Mouse (Mus musculus) left cerebral cortex, adult 18-20 months (tissue): ENCODE results near the gene Cbx3. TPM values are rescaled to one million over a fixed set of nuclear protein-coding genes. Genes with fewer than 3 reads are reported as not detected.

Source experiments
- DNase-seq, 2 experiments: peaks; one replicate each; pipeline ENCODE4 v3.0.0; 2021 to 2022; ENCODE audit warnings: low spot score in 2 of 2, mixed read lengths in 1 of 2
- long read RNA-seq, 2 experiments: library from polyadenylated mRNA; stranded (forward); transcript quantifications; one replicate each; pipeline ENCODE4 v2.0.0; 2021
- total RNA-seq, 2 experiments: library from RNA; stranded (reverse); gene quantifications; 2 replicates each; pipeline ENCODE4 v1.2.3; 2021

Gene Cbx3
- total RNA-seq = 100 to 1,000 TPM; 130 to 132 TPM
- long read RNA-seq, experiment 1, transcript Cbx3-201 (6 exons, 1,889 nt) = major isoform, 107 of 126 reads
- long read RNA-seq, experiment 1, partial matches to known transcripts = 7 of 126 reads
- long read RNA-seq, experiment 1, other reads (novel, unspliced or antisense) = 9 of 126 reads
- long read RNA-seq, experiment 2, transcript Cbx3-201 (6 exons, 1,889 nt) = major isoform, 92 of 101 reads
- long read RNA-seq, experiment 2, partial matches to known transcripts = 3 of 101 reads
- long read RNA-seq, experiment 2, other reads (novel, unspliced or antisense) = 6 of 101 reads

DNA sequence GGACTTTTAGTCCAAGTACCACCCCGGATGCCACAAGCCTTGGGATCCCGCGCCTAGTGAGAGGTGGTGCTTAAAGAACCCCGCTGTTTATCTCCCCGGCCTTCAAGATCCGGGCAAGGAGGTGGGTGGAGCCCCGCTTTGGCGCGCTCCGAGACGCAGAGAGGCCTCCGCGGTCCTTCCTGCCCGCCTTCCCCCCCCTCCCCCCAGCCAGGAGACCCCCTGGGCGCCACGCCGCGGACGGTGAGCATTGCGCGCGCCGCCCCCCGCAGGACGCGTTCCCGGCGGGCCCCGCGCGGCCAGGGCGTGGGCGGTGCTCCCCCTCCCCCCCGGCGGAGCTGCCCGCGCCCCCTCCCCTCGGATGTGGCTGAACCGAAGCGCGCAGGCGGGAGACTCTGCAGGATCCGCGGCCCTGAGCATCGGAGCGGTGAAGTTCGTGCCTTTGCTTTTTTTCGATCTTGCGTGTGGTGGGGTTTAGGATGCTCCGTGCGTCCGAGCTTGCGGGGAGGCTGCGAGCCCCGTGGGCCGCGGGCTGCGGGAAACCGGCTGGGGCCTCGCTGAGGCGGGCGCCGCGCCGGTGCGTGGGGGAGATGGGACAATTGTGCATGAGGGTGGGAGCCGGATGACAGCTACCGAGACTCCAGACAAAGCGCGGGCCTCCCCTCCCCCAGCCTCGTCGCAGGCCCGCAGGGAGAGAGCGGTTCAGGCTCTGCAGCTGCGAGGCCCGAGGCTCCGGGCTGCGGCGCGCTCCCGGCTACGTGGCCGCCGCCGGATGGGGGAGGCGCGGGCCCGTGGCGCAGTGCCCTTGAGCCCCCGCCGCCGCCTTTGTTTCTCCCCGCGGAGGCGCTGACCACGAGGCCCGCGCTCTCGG, at the start of gene Cbx3:
Gene Cbx3 (plus strand): TSS at position 50 of the 868 bp plus-strand sequence.
- peak; percentile 72 to 83 for DNase-seq

DNA sequence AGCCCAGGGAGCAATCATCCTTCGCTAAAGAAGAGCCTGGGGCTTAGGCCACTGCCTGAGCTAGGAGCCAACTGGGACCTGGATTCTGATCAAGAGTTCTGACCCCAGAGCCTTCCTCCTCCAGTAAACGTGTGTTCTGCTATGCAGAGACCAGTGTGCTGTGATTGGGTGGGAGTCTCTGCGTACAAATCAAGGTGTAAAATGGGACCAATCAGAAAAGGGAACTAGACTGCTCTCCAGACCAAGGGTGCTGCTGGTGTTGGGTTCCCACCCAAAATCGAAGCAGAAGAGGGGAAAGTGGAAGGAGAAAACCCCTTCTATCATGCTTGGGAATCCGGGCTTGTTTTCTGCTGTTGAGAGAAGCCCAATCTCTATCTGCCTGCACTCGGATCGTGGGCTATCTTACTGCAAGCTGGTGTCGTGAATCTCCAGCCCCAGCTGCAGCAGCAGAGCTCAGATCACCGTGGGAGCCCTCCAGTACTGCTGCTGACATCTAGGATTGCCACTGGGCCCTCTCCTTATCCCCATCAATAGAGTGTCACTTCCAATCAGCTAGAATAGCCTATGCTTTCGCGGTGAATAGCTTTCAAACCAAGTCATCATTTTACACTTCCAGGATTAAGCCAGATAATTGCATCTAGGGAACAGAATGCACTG, 46.6 kb upstream of the Cbx3 start:
- no peak for DNase-seq

DNA sequence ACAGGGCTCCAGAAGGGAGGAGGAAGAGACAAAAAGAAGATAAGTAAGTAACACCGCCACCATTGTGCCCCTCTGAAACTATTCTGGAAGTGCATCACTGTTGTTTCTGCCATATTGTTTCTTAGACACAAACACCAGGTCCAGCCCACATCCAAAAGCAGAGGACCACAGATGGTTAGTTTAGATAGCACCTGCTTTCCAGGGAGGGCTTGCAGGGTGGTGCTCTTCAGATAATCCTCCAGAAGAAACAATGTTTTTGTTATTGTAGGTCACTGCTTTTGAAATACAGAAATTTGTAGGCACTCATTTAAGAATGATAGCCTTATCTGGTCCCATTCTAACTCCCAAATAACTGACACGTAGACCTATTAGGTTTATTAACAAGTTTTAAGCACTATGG, 45.6 kb upstream of the Cbx3 start:
- DNase-seq = no peak

DNA sequence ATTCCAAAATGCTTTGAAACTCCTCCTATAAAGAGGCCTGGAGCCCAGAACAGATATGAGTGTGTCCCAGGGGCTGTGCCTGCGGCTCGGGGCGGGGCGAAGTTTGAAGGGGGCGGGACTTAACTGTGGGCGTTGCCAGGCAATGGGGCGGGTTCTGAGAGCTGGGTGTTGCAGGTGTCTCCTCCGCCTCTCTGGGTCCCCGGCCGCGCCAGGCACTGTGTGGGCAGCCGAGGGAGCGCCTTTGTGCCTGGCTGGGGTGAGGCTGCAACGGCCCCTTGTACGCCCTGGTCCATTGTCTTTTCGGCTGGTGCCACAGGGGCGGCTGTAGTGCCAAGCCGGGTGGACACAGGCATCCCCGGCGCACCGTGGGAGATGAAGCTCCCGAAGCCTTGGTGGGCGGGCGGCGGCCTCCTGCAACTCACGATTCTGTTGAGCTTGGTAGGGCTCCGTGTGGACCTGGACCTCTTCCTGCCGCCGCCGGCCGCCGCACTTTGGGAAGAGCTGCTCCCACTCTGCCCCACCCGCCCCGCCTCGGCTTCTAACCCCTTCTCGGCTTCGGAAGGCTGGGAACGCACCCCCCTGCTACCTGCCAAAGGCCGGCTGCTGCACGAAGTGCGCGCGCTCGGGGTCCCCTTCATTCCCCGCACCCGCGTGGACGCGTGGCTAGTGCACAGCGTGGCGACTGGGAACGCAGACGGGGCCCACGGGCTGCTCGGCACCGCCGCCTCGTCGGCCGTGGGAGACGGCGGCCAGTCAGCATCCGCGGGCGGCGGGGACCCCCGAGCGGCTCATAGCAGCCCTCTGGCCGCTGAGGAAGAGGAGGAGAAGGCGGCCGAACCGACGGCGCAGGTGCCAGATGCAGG, 37.4 kb upstream of the Cbx3 start, which contains the start of gene Nfe2l3:
Gene Nfe2l3 (plus strand): TSS at position 136 of the 863 bp plus-strand sequence.
- peak; percentile 32 to 36 for DNase-seq

DNA sequence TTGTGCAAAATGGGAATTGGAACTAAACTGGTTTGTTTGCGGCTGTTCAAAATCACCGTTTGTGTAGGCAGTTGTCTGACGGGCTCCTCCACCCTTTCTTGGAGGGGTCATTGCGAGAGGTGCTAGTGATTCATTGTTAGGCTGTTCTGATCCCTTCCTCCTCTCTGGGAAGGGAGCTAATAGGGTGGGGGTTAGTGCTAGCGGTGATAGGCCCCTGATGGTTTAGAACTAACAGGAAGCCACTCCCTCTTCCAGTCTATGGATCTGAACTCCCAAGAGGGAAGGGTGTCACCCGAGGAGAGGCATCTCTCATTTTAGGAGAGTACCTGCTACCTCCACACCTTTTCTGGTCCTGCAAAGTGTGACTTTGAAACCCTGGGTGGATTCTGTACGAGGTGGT, 35.9 kb upstream of the Cbx3 start:
- DNase-seq = no peak

DNA sequence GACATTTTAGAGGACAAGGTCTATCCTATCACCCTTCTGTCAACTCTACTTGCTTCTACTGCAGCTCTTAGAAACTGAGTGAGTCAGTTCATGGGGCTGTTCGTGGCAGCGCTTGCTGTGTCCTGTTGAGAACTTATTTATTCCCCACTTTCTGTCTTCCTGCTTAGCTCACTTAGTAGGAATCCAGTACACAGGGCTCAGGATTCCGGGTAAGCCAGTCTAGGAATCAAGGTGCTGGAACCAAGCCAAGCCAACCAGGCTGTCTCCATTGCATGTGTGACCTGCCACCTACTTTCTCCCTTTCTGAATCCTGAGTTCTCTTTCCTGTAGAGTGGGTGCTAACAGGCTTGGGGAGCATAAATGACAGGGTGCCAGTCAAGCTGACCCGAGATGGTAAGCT, 32.5 kb upstream of the Cbx3 start:
- DNase-seq = no peak

DNA sequence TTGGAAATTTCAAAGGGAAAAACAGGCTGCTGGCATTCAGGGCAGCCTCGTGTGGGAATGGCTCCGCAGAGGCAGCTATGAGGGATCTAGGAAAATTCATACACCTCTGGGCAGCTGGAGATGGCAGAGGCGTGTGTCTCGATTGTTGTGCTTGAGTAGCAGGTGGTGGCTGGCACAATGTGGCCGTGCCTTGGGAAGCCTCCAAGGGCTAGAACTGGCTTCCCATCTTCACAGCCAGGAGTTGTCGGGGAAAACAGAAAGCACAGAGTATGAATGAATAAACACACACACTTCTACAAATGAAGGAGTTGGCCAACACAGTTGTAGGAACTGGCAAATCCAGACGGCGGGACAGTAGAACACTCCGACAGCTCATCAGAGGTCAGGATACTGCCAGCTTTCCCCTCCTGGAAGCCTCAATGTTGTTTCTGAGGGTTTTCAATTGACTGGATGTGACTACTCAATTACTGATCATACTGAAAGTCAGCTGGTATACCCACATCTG, 31.3 kb upstream of the Cbx3 start:
- peak in 1 of 2 experiments; percentile 19 for DNase-seq

DNA sequence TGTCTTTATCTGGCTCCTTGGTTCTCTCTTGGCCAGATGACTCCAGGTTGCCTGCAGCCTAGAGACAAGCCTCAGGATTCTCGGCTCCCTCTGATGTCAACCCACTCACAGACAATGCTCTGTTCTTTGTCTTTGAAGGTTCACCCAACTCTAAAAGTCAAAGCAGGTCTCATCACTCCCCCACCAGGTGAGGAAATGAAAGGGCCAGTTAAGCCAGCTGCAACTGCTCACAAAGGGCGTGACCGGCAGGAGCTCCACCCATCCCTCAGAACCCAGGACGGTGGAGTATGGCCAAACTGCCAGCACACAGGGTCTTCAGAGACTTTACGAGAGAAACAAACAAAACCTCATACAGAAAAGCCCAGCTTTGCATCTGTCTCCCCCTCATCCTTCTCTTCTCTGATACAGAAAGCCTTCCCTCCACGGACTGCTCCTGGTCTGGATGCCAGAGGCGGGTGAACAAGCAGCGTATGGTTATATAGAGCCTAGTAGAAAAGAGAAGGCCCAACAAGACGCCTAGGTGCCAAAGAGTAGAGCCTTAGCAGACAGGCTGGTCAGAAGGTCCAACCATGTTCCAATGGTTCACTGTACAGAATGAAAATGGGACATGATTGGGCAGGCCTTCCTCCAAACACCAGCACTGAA, 27.8 kb upstream of the Cbx3 start:
- DNase-seq = no peak

DNA sequence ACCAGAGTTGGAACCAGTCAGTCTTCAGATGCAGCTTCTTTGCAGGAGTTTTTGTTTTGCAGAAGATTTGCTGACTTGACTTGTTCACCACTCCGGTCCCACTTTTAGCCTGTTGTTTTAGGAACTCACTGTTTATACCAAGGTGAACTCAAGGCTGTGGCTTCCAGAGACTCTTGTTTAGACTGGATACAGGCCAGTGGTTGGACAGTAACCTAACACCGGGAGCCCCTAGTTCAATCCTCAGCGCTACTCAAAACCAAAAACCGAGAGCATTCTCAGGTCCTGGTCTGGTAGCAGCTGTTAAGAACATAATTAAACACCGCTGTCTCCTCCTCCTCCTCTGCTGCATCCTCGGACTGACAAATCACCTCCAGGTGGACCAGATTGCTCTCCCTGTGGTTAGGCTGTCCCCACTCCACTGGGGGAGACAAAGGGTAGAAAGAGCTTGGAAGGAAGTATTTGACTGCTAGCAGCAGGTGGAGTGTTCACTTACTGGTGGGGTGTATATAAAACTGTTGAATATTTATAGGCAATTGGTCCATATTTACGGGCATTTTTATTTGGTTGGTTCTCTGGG, 17.1 kb upstream of the Cbx3 start:
- DNase-seq = no peak

DNA sequence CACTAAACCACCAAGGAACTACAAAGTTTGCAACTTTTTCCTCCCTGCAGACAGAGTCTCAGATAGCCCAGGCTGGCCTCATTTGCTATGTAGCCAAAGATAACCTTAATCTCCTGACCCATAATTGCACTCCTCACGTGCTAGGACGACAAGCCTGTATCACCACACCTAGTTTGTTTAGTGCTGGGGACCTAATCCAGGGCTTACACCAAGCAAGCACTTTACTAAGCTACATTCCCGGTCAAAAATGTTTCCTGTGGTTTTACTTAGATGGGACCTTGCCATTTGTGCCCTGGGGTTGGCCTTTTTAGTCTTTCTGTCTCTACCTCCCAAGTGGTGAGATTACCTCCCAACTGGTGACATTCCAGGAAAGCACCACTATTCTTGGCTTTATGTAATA, 15.2 kb upstream of the Cbx3 start:
- DNase-seq = no peak

DNA sequence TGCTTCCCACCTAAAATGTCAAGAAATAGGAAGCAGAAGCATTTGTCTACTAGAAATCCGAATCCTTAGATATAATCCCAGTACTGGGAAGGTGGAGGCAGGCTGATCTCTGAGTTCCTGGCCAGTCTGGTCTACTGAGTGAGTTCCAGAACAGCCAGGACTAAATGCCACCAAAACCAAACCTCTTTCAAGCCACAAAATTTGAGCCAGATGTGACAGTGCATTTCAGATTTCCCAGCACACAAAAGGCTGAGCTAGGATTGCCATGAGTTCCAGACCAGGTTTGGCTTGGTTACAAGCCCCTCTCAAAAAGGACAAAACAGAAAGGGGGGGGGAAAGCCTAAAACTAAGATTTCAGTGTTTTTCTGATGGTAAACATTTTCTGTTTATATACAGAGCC, 14.0 kb upstream of the Cbx3 start:
- DNase-seq = no peak

DNA sequence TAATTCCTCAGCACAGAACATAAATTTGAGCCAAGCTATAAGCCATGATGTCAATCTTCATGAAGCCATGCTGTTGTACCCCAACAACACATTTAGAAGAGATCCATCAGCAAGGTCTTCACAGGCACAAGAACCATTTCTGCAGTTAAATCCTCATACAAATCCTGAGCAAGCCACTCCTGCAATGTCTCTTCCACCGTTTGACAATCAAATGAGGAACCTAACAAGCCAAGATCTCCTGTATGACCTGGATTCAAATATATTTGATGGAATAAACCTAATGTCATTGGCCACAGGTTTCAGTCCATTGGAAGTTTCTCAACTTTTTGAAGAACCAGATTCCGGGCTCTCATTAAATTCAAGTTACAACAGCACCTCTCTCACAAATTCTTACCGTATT, 12.9 kb upstream of the Cbx3 start:
- DNase-seq = no peak

DNA sequence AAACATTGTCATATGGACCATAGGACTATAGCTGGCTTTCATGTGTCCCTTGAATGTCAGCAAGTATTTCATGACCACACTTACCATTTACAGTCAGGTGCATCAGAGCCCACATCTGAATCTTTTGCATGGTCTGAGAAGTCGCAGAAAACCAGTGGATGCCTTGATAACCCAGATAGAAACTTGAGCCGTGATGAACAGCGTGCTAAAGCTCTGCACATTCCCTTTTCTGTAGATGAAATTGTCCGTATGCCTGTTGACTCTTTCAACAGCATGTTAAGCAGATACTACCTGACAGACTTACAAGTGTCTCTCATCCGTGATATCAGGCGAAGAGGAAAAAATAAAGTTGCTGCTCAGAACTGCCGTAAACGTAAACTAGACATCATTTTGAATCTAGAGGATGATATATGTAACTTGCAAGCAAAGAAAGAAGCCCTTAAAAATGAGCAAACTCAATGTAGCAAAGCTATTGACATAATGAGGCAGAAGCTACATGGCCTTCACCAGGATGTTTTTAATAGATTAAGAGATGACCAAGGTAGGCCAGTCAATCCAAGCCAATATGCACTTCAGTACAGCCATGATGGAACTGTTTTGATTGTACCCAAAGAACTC, 12.3 kb upstream of the Cbx3 start:
- DNase-seq = no peak

DNA sequence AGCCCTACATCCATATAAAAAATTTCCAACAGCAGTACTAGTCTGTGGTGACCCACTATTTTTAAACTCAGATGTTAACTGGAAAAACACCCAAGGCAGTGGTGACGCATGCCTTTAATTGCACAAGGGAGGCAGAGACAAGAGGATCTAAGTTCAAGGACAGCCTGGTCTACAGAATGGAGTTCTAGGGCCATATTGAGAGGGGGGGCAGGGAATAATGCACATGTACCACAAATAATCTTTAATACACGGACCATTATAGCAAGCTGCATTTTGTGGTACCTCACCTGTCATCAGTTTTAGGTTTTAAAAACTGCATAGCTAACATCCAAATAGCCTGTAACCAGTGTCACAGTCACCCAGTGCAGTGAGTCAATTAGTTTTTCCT, 11.2 kb upstream of the Cbx3 start:
- no peak for DNase-seq

DNA sequence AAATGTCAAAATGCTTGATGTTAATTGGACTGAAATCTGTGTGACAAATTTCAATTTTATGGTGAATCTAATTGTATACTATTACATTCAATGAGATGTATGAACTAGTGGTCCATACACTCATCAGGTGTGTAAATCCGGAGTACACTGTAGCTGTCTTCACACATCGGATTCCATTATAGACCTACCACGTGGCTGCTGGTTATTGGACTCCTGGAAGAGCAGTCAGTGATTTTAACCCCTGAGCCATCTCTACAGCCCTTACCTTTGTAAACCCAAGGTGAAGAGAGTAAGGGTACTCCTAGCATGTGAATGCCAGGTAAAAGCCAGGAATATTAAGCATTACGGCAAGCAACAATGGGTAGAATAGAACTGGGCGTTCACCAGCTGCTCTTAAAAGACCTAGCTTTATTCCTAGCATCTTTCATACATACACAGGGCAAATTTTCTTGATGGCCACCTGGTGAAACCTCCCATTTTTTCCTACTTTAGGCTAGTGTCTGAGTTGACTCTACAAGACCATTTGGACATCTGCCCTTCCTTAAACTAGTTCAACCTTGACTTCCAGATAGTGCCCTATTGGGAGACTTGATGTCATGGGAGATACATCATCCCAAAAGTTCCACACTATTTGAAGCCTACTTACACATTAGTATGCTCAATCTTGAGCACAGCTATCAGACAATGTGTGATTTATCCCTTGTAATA, 10.7 kb upstream of the Cbx3 start:
- DNase-seq = no peak

DNA sequence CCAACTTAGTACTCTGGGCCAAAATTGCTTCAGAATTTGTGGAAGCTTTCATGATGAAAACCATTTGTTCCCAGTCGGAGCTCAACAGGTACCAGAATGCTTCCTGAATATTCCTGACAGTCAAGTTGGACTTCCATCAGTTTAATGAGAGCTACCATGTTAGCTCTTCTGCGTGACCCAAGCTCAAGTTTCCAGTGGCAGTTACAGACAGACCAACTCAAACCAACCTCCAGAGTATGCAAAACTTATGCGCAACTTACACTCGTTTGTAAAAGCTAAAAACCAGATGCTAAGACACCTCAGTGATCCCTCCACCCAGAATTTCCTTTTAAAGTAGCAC, 10.2 kb upstream of the Cbx3 start:
- DNase-seq = no peak

DNA sequence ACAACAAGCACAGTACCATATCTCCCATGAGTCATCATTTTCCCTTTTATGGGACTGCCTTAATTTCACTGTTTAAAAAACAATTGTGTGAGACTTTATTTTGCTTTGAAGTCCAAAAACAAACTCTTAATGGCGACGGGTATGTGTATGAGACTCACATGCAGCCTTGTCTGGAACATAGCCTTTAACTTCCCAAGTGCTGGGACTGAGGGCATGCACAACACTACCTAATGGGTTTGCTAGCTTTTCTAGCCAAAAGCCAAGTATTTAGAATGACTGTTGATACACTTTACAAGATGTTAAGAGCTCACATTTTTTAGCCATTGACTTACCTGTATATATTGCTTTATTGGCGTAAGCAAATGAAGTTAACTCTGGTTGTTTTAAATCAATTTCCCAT, 9.8 kb upstream of the Cbx3 start:
- DNase-seq = no peak

DNA sequence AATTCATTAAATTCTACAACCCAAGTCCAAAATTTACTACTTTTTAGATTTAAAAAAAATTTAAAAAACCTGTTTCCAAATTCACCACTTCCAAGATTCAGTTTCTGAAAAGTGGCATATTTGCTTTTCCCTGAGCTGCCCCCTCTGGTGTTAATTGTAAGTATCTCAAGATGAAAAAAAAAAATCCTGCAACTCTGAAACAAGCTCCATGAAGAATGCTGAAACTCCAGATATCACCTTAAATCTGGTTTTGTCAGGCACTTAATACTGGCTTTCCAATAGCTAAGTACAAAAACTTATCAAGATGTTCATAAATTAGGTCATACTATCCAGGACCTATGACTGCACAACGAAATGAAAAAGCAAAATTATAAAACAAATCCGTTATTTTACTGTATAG, 2.5 kb upstream of the Cbx3 start:
- DNase-seq = no peak
